ENCODE assay signal across 9 mouse cellular contexts in genomic region chr1:36263833-36264488, GRCm38 (mm10). TPM values are rescaled to one million over a fixed set of nuclear protein-coding genes. Genes with fewer than 3 reads are reported as not detected.
DNase-seq lines count a peak whose midpoint lies in the region; ATAC-seq and TF ChIP-seq lines count a peak whose summit lies in the region.
"Had no signal": no experiment of that assay in that cellular context is flagged by ENCODE, and none has a peak within 500 bp of the region (broad histone marks: within the 10 kb centered on the region; RNA-seq: fewer than 3 reads in every experiment).

No protein-coding gene starts in this region.

- peak; percentile 81 for ATAC-seq in activated CD4-positive, CD25-positive, alpha-beta regulatory T cell, adult 4 months
- 0 out of 2 replicates have a peak, but pooled peaks have one; percentile 36 for ATAC-seq in liver, embryonic 11.5 days (replicated peaks; ENCODE audit: low FRiP score)

- H3K4me3 ChIP-seq in liver, embryonic 11.5 days (ENCODE audit: low read depth, low read length), result peak overlapping the region; percentile 24; the same call in 1 of the 2 replicates
- no peak overlapping the region for H3K4me3 ChIP-seq in small intestine, adult 2 months (ENCODE audit: low read depth, low read length)
- H3K4me3 ChIP-seq: neural tube, embryonic 12.5 days had no signal

- TF ChIP-seq POLR2A in small intestine, adult 2 months (IDR thresholded peaks at IDR 0.05; ENCODE audit: low read depth, low read length), result no peak

- WGBS in liver, embryonic 11.5 days, result 32% methylated on average over 13 of the region's 13 CpGs
- 19% methylated on average over 13 of the region's 13 CpGs for WGBS in small intestine, adult 2 months

- intact Hi-C loops in heart, postnatal 14 days (cut with DNase I), result loop anchor here (10.0 kb wide), 1 partner anchor 199 kb away; the partner anchor contains the start of gene Hs6st1

- 0 out of 2 replicates have a peak, but pooled peaks cover 2% of the 10 kb centered on the region for H3K27me3 ChIP-seq in liver, embryonic 11.5 days (replicated peaks; ENCODE audit: control insufficient read depth, insufficient read depth, low read length)
- no peaks in the 10 kb centered on the region for H3K27me3 ChIP-seq in small intestine, adult 2 months (ENCODE audit: control insufficient read depth, insufficient read depth, low read length)

- no peak for TF ChIP-seq CTCF in small intestine, adult 2 months (IDR thresholded peaks at IDR 0.05; ENCODE audit: extremely low read depth, insufficient read length, insufficient replicate concordance, low read depth, low read length)

- H3K4me2 ChIP-seq in liver, embryonic 11.5 days, result peak overlapping the region; percentile 58
- H3K4me2 ChIP-seq: neural tube, embryonic 12.5 days had no signal

- H3K9ac ChIP-seq in liver, embryonic 11.5 days (ENCODE audit: low read depth, low read length), result no peak overlapping the region
- H3K9ac ChIP-seq: neural tube, embryonic 12.5 days had no signal

- 0 out of 2 replicates have a peak, but pooled peaks cover 3% of the 10 kb centered on the region for H3K9me3 ChIP-seq in liver, embryonic 11.5 days (ENCODE audit: control insufficient read depth, low read length)
- H3K9me3 ChIP-seq: neural tube, embryonic 12.5 days had no signal

- H3K36me3 ChIP-seq in liver, embryonic 11.5 days (ENCODE audit: control insufficient read depth, insufficient read depth, low read length), result no peaks in the 10 kb centered on the region
- H3K36me3 ChIP-seq in small intestine, adult 2 months (ENCODE audit: control insufficient read depth, insufficient read depth, low read length), result peaks cover 35% of the 10 kb centered on the region
- H3K36me3 ChIP-seq: neural tube, embryonic 12.5 days had no signal

- H3K4me1 ChIP-seq in liver, embryonic 11.5 days (replicated peaks; ENCODE audit: control insufficient read depth, insufficient read depth, low read length), result peaks cover 6% of the 10 kb centered on the region
- peaks cover 18% of the 10 kb centered on the region for H3K4me1 ChIP-seq in small intestine, adult 2 months (ENCODE audit: control insufficient read depth, insufficient read depth, insufficient read length, low read length)

- H3K27ac ChIP-seq in liver, embryonic 11.5 days (ENCODE audit: low read depth, low read length), result peak overlapping the region; percentile 61; the same call in 1 of the 2 replicates
- H3K27ac ChIP-seq in small intestine, adult 2 months (ENCODE audit: insufficient read depth, low read depth, low read length), result peak overlapping the region; percentile 92
- H3K27ac ChIP-seq: neural tube, embryonic 12.5 days had no signal

- peak; percentile 93 for DNase-seq in CD4-positive helper T cell, adult 2 months (ENCODE audit: low read depth, low spot score)
- peak; percentile 56 to 77 for DNase-seq in heart, postnatal 14 days
- no peak for DNase-seq in liver, embryonic 11.5 days (ENCODE audit: low spot score)
- no peak for DNase-seq in right cerebral cortex, adult 18-20 months
- no peak for DNase-seq in ovary, postnatal 10 days (ENCODE audit: low spot score)
- no peak for DNase-seq in urinary bladder, postnatal 25 days (ENCODE audit: low spot score)

RNA-seq across cellular contexts. Expression of gene Neurl3, which starts 10.5 kb away (rescaled TPM):
- polyA plus RNA-seq in activated CD4-positive, CD25-positive, alpha-beta regulatory T cell, adult 4 months (2017; shearing (Covaris generic)), result 10 to 100 TPM; 62.2 to 87.1 TPM
- total RNA-seq in heart, postnatal 14 days (2021), result 1 to 10 TPM; 2.6 to 2.9 TPM
- polyA plus RNA-seq in liver, embryonic 11.5 days (2014; fragmentation: Nextera tagmentation; extraction: Ambion mirVana), result 4.5 and 4.6 TPM in 2 replicates
- polyA plus RNA-seq in small intestine, adult 2 months (2012; rRNA removed), result 105 and 170 TPM in 2 replicates

RNA-seq across cellular contexts. Expression of gene Uggt1, which starts 19.4 kb away (rescaled TPM):
- polyA plus RNA-seq in activated CD4-positive, CD25-positive, alpha-beta regulatory T cell, adult 4 months (2017; shearing (Covaris generic)), result 10 to 100 TPM; 19.1 to 22.8 TPM
- total RNA-seq in heart, postnatal 14 days (2021), result 10 to 100 TPM; 26.5 to 30.9 TPM
- polyA plus RNA-seq in liver, embryonic 11.5 days (2014; fragmentation: Nextera tagmentation; extraction: Ambion mirVana), result 54.4 and 55.8 TPM in 2 replicates
- polyA plus RNA-seq in small intestine, adult 2 months (2012; rRNA removed), result 6.2 and 11.7 TPM in 2 replicates

RNA-seq across cellular contexts. Expression of gene Arid5a, which starts 43.6 kb away (rescaled TPM):
- 10 to 100 TPM; 74.3 to 91.9 TPM for polyA plus RNA-seq in activated CD4-positive, CD25-positive, alpha-beta regulatory T cell, adult 4 months (2017; shearing (Covaris generic))
- 10 to 100 TPM in 1 of 2 experiments, 1 to 10 TPM in 1; 9.1 to 11.4 TPM for total RNA-seq in heart, postnatal 14 days (2021)
- polyA plus RNA-seq in liver, embryonic 11.5 days (2014; fragmentation: Nextera tagmentation; extraction: Ambion mirVana), result 2.4 and 3.9 TPM in 2 replicates
- polyA plus RNA-seq in small intestine, adult 2 months (2012; rRNA removed), result 4.0 and 11.1 TPM in 2 replicates

Comparison
In these comparisons a context has a peak if more than half of its experiments do, and no peak if none do; other contexts are left out.
1. DNase-seq: peak in CD4-positive helper T cell, adult 2 months (single experiment) and heart, postnatal 14 days (2 of 2); none in liver, embryonic 11.5 days (single experiment), right cerebral cortex, adult 18-20 months (single experiment), ovary, postnatal 10 days (single experiment) and urinary bladder, postnatal 25 days (single experiment).
2. RNA of gene Neurl3, which starts 10.5 kb away (polyA plus RNA-seq): 105 to 170 TPM in small intestine, adult 2 months and 62.2 to 87.1 TPM in activated CD4-positive, CD25-positive, alpha-beta regulatory T cell, adult 4 months; 4.5 to 4.6 TPM in liver, embryonic 11.5 days; every median in the first group is over 10 times any median in the second.